Mouse (Mus musculus) heart, embryonic 10.5 days (tissue): ENCODE data around the gene Tipin. TPM values are rescaled to one million over a fixed set of nuclear protein-coding genes. Genes with fewer than 3 reads are reported as not detected.
A peak's percentile ranks its signal among the peaks of the same experiment; 100 is the strongest.
"Not testable (repeated sequence)": the region's sequence is repeated elsewhere in the genome, so short reads cannot be mapped to it uniquely, and the experiment has no call there.

Experiments
- DNase-seq: peaks from one replicate; pipeline ENCODE4 v3.0.0-alpha.2; 2017; ENCODE audit warnings: low spot score
- H3K27ac ChIP-seq: fragments of 300-500 bp; sonication (generic); 2 replicates; pipeline ENCODE4 v1.5.1; 2016; ENCODE audit warnings: mild to moderate bottlenecking
- H3K27me3 ChIP-seq: fragments of 300-500 bp; sonication (generic); 2 replicates; pipeline ENCODE4 v1.6.1; 2016; ENCODE audit warnings: mild to moderate bottlenecking; ENCODE audit not compliant: poor library complexity, insufficient read depth, severe bottlenecking
- H3K36me3 ChIP-seq: fragments of 300-500 bp; sonication (generic); 2 replicates; pipeline ENCODE4 v1.6.1; 2016; ENCODE audit warnings: mild to moderate bottlenecking, moderate library complexity
- H3K4me1 ChIP-seq: fragments of 300-500 bp; sonication (generic); 2 replicates; pipeline ENCODE4 v1.6.1; 2016; ENCODE audit warnings: mild to moderate bottlenecking
- H3K4me3 ChIP-seq: fragments of 300-500 bp; sonication (generic); 2 replicates; pipeline ENCODE4 v1.5.1; 2016; ENCODE audit warnings: mild to moderate bottlenecking, moderate library complexity
- H3K9me3 ChIP-seq: fragments of 300-500 bp; sonication (generic); 2 replicates; pipeline ENCODE4 v1.6.1; 2016; ENCODE audit warnings: mild to moderate bottlenecking, moderate library complexity
- WGBS: fragments of 180-500 bp; shearing (Covaris S2); methylation state at CpG from one replicate; pipeline ENCODE4 v1.1.7; 2016; 5-methylcytosine and 5-hydroxymethylcytosine counted together
- polyA plus RNA-seq: library from polyadenylated mRNA; unstranded; fragments of >200 nt; fragmentation: Nextera tagmentation; extraction: Ambion mirVana; gene quantifications from 2 replicates; pipeline ENCODE4 v1.2.1, GENCODE M21; 2016

The Tipin gene
- polyA plus RNA-seq, 1 experiment from 2014 or later = 220 TPM

- Histone ChIP-seq H3K4me3 (no peak overlapping the region), H3K27me3 (no peaks in the 10 kb centered on the region), H3K27ac (no peak overlapping the region), H3K36me3 (no peaks in the 10 kb centered on the region), H3K9me3 (no peaks in the 10 kb centered on the region), H3K4me1 (peaks cover 8% of the 10 kb centered on the region)
- DNase-seq = no peak
- 63% methylated on average over 8 of the region's 8 CpGs for WGBS
These were observed 3.7 kb upstream of the Tipin start for GRCm38 (mm10) chr9:64277706-64278105.

GRCm38 (mm10) chr9:64278665-64279310 is 2.6 kb upstream of the Tipin start:
- no peaks in the 10 kb centered on the region for H3K9me3 ChIP-seq
- WGBS = 88% methylated on average over 6 of the region's 6 CpGs
- peaks cover 9% of the 10 kb centered on the region for H3K4me1 ChIP-seq
- H3K36me3 ChIP-seq = no peaks in the 10 kb centered on the region
- H3K27me3 ChIP-seq = no peaks in the 10 kb centered on the region
- no peak overlapping the region for H3K27ac ChIP-seq
- no peak overlapping the region for H3K4me3 ChIP-seq
- no peak for DNase-seq

DNA sequence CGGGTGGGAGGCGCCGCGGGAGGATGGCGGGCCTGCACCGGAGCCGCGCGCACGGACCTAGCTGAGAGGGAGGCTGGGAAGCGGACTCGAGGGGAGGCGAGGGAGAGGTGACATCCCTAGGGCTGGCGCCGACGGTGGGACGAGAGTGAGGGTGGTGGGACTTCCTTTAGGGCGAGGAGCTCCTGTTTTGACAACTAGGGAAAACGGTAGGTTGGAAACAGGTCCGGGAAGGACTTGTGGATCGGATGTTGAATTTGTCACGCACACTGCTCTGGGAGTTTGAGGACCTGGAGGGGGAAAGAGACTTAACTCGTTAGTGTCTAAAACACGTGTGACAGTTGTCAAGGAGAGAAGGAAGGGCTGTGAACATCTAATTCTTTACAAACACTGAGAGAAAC is 399 bp downstream of the Tipin start:
- peak overlapping the region; percentile 98 for H3K27ac ChIP-seq
- H3K4me1 ChIP-seq = peaks cover 9% of the 10 kb centered on the region
- H3K27me3 ChIP-seq = no peaks in the 10 kb centered on the region
- H3K36me3 ChIP-seq = no peaks in the 10 kb centered on the region
- under 1% methylated on average over 24 of the region's 24 CpGs for WGBS
- DNase-seq = no peak
- no peaks in the 10 kb centered on the region for H3K9me3 ChIP-seq
- peak overlapping the region; percentile 85 for H3K4me3 ChIP-seq

- H3K27me3 ChIP-seq = no peaks in the 10 kb centered on the region
- peaks cover 4% of the 10 kb centered on the region; the same call in 1 of the 2 replicates for H3K36me3 ChIP-seq
- H3K27ac ChIP-seq = peak overlapping the region; percentile 98
- no peaks in the 10 kb centered on the region for H3K9me3 ChIP-seq
- peak overlapping the region; percentile 85 for H3K4me3 ChIP-seq
- no peak for DNase-seq
- WGBS = 60% methylated on average over 5 of the region's 5 CpGs
- H3K4me1 ChIP-seq = peaks cover 9% of the 10 kb centered on the region
These were observed 1.1 kb downstream of the Tipin start for GRCm38 (mm10) chr9:64282404-64282987.

DNA sequence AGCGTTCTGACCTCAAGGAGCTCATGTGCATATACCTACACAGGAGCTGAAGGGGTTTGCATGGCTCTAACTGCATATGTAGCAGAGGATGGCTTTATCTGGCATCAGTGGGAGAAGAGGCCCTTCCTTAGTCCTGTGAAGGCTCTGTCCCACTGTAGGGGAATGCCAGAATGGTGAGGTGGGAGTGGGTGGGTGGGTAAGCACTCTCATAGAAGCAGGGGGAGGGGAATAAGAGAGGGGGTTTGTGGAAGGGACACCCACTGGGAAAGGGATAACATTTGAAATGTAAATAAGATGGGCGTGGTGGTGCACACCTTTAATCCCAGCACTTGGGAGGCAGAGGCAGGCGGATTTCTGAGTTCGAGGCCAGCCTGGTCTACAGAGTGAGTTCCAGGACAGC is 21.7 kb downstream of the Tipin start:
- peaks cover 89% of the 10 kb centered on the region for H3K36me3 ChIP-seq
- H3K27ac ChIP-seq, H3K9me3 ChIP-seq, DNase-seq, H3K4me1 ChIP-seq, H3K27me3 ChIP-seq, H3K4me3 ChIP-seq: not testable (repeated sequence)
- 91% methylated on average over 4 of the region's 4 CpGs for WGBS

GRCm38 (mm10) chr9:64306476-64307312 is 25.3 kb downstream of the Tipin start:
- Histone ChIP-seq H3K4me1 (no peaks in the 10 kb centered on the region), H3K36me3 (peaks cover 82% of the 10 kb centered on the region), H3K9me3 (no peaks in the 10 kb centered on the region), H3K4me3 (no peak overlapping the region), H3K27ac (no peak overlapping the region), H3K27me3 (no peaks in the 10 kb centered on the region)
- no peak for DNase-seq
- WGBS = 83% methylated on average over 6 of the region's 6 CpGs

- H3K36me3 ChIP-seq = peaks cover 60% of the 10 kb centered on the region
- DNase-seq = no peak
- WGBS = 71% methylated on average over 16 of the region's 16 CpGs
- no peak overlapping the region for H3K27ac ChIP-seq
- H3K4me1 ChIP-seq = peaks cover 9% of the 10 kb centered on the region; the same call in 1 of the 2 replicates
- no peaks in the 10 kb centered on the region for H3K27me3 ChIP-seq
- no peak overlapping the region for H3K4me3 ChIP-seq
- no peaks in the 10 kb centered on the region for H3K9me3 ChIP-seq
These were observed 29.8 kb downstream of the Tipin start for GRCm38 (mm10) chr9:64310996-64311785.

GRCm38 (mm10) chr9:64312128-64312527 is 30.7 kb downstream of the Tipin start:
- Histone ChIP-seq H3K27me3 (no peaks in the 10 kb centered on the region), H3K4me3 (no peak overlapping the region), H3K27ac (no peak overlapping the region), H3K9me3 (no peaks in the 10 kb centered on the region), H3K4me1 (peaks cover 9% of the 10 kb centered on the region; the same call in 1 of the 2 replicates), H3K36me3 (peaks cover 58% of the 10 kb centered on the region)
- no peak for DNase-seq
- WGBS = 26% methylated on average over 1 of the region's 1 CpGs

- H3K9me3 ChIP-seq = no peaks in the 10 kb centered on the region
- peaks cover 9% of the 10 kb centered on the region; the same call in 1 of the 2 replicates for H3K4me1 ChIP-seq
- WGBS = 93% methylated on average over 6 of the region's 6 CpGs
- no peaks in the 10 kb centered on the region for H3K27me3 ChIP-seq
- DNase-seq = no peak
- H3K27ac ChIP-seq = no peak overlapping the region
- H3K4me3 ChIP-seq = no peak overlapping the region
- peaks cover 60% of the 10 kb centered on the region for H3K36me3 ChIP-seq
These were observed 33.3 kb downstream of the Tipin start for GRCm38 (mm10) chr9:64314696-64315095.

DNA sequence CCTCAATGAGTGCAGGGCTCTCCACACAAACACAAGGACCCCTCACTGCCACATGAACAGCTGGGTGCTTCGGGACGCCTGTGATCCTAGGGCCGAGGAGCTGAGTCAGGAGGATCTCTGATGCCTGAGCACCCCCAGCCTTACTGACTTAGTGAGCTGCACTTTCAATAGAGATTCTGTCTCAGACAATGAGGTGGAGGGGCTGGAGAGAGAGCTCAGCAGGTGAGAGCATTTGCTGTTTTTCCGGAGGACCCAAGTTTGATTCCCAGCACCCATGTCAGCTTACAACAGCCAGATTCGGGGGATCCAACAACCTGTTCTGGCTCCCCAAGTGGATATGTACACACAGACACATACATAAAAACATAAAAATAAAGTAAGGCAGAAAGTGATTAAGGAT is 35.6 kb downstream of the Tipin start:
- WGBS = 94% methylated on average over 5 of the region's 5 CpGs
- Histone ChIP-seq H3K4me1 (peaks cover 9% of the 10 kb centered on the region; the same call in 1 of the 2 replicates), H3K27me3 (no peaks in the 10 kb centered on the region), H3K36me3 (peaks cover 73% of the 10 kb centered on the region), H3K27ac (no peak overlapping the region), H3K9me3 (no peaks in the 10 kb centered on the region), H3K4me3 (no peak overlapping the region)
- DNase-seq = no peak

DNA sequence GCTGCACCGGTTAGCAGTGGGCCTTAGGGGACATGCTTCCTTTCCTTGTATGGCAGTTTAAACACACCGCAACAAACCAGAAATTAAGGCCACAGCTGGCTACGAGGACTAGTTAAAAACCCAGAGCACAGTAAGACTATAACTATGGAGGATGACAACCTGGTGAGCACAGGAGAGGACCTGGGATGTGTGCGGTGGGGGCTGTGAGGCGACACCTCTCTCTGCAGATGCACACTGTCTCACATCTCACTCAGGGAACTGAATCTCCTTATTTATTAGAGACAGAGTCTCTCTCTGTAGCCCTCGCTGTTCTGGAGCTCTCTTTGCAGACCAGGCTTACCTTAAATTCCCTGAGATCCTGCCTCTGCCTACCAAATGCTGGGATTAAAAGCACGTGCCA is 42.6 kb downstream of the Tipin start:
- Histone ChIP-seq H3K4me1 (peaks cover 5% of the 10 kb centered on the region), H3K36me3 (peaks cover 85% of the 10 kb centered on the region), H3K27ac (no peak overlapping the region), H3K4me3 (no peak overlapping the region), H3K9me3 (no peaks in the 10 kb centered on the region), H3K27me3 (no peaks in the 10 kb centered on the region)
- 91% methylated on average over 7 of the region's 7 CpGs for WGBS
- DNase-seq = no peak

DNA sequence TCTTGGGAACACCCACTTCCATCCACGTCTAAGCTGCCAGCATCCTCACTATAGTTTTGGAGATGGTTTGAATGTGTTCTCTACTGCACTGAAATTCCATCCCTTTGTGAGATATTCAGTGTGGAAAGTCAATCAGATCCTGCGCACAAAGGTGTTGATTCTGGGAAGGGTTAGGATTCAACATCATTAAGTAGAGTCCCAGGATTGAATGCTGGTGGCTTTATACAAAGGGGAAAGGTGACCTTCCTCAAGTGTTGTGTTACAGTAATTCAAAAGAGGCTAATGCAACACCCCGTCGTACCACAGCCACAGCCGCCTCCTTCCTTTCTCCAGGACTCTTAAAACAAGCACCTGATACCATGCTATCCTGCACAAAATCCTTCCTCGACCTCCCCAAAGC is 54.4 kb downstream of the Tipin start:
- H3K27ac ChIP-seq = no peak overlapping the region
- no peak overlapping the region for H3K4me3 ChIP-seq
- H3K27me3 ChIP-seq = no peaks in the 10 kb centered on the region
- peaks cover 19% of the 10 kb centered on the region for H3K4me1 ChIP-seq
- H3K9me3 ChIP-seq = no peaks in the 10 kb centered on the region
- no peak for DNase-seq
- WGBS = 82% methylated on average over 6 of the region's 6 CpGs
- H3K36me3 ChIP-seq = peaks cover 31% of the 10 kb centered on the region
